Mouse (Mus musculus): Measurements from ENCODE around the gene Fam57a.

Gene Fam57a

GRCm38 (mm10) chr11:76247239-76247638 is 67.8 kb downstream of the Fam57a start:
- 60% methylated on average over 2 of the region's 2 CpGs for WGBS

- 54% methylated on average over 3 of the region's 3 CpGs for WGBS
Measured at GRCm38 (mm10) chr11:76252036-76252435, 72.6 kb downstream of the Fam57a start.

GRCm38 (mm10) chr11:76253145-76253917 is 73.9 kb downstream of the Fam57a start:
- 37% methylated on average over 5 of the region's 5 CpGs for WGBS

GRCm38 (mm10) chr11:76253918-76254264 is 74.4 kb downstream of the Fam57a start:
- WGBS, result 68% methylated on average over 4 of the region's 4 CpGs

GRCm38 (mm10) chr11:76255431-76256001 is 76.0 kb downstream of the Fam57a start:
- WGBS, result 29% methylated on average over 4 of the region's 4 CpGs

- WGBS, result 76% methylated on average over 5 of the region's 5 CpGs
Measured at GRCm38 (mm10) chr11:76256129-76256528, 76.7 kb downstream of the Fam57a start.

GRCm38 (mm10) chr11:76257386-76257785 is 77.9 kb downstream of the Fam57a start:
- WGBS, result 91% methylated on average over 4 of the region's 4 CpGs

- 89% methylated on average over 6 of the region's 6 CpGs for WGBS
Measured at GRCm38 (mm10) chr11:76258511-76258910, 79.0 kb downstream of the Fam57a start.

- WGBS, result 73% methylated on average over 10 of the region's 10 CpGs
Measured at GRCm38 (mm10) chr11:76260208-76261050, 81.0 kb downstream of the Fam57a start.

GRCm38 (mm10) chr11:76261224-76261623 is 81.8 kb downstream of the Fam57a start:
- WGBS, result 71% methylated on average over 12 of the region's 12 CpGs

- WGBS, result 40% methylated on average over 19 of the region's 19 CpGs
Measured at GRCm38 (mm10) chr11:76262611-76263351, 83.3 kb downstream of the Fam57a start.
